Mouse (Mus musculus) CH12.LX (cell line): ENCODE results near the gene Rab11b. TPM values are rescaled to one million over a fixed set of nuclear protein-coding genes. Genes with fewer than 3 reads are reported as not detected.

Experiments used
- DNase-seq: peaks from one replicate; pipeline ENCODE4 v3.0.0-alpha.2; 2013; ENCODE audit errors: extremely low read depth
- H3K27ac ChIP-seq: 2 replicates; pipeline ENCODE4 v1.5.1; 2012; ENCODE audit warnings: low read depth, mild to moderate bottlenecking, control low read depth, moderate library complexity; ENCODE audit not compliant: insufficient read depth
- H3K27me3 ChIP-seq: replicated peaks from 2 replicates; pipeline ENCODE3; 2012; ENCODE audit warnings: inconsistent platforms
- H3K36me3 ChIP-seq, 2 experiments: replicated peaks in 1 of 2; 2 replicates each; pipeline versions ENCODE3 to v1.6.1; 2012; ENCODE audit warnings: inconsistent platforms in 1 of 2, low read length in 1 of 2, mild to moderate bottlenecking in 1 of 2, mixed read lengths in 1 of 2, moderate library complexity in 1 of 2; ENCODE audit not compliant: control insufficient read depth in 1 of 2, insufficient read depth in 1 of 2
- H3K4me1 ChIP-seq, 2 experiments: 2 replicates each; pipeline ENCODE4 v1.6.1; 2012; ENCODE audit warnings: inconsistent platforms in 1 of 2, moderate library complexity in 1 of 2; ENCODE audit not compliant: insufficient read depth in 2 of 2, control insufficient read depth in 1 of 2
- H3K4me2 ChIP-seq: 2 replicates; pipeline ENCODE4 v1.6.1; 2012; ENCODE audit warnings: low read depth, mild to moderate bottlenecking, control low read depth; ENCODE audit not compliant: poor library complexity, insufficient read depth, severe bottlenecking
- H3K4me3 ChIP-seq, 3 experiments: fragments of 150-350 bp in 1 of 3; sonication (generic) in 1 of 3; replicated peaks in 1 of 3; 2 replicates each; pipeline versions ENCODE3 to v1.5.1; 2011 to 2012; ENCODE audit warnings: low read depth in 2 of 3, low read length in 2 of 3, mild to moderate bottlenecking in 2 of 3, moderate library complexity in 2 of 3, control low read depth in 1 of 3, improper control_type of control experiment in 1 of 3, inconsistent platforms in 1 of 3, mixed read lengths in 1 of 3; ENCODE audit not compliant: poor library complexity in 1 of 3
- H3K79me2 ChIP-seq: replicated peaks from 2 replicates; pipeline ENCODE4 v1.6.1; 2012; ENCODE audit warnings: mild to moderate bottlenecking, moderate library complexity; ENCODE audit not compliant: control insufficient read depth, poor library complexity, insufficient read depth, severe bottlenecking; ENCODE audit errors: extremely low read depth
- H3K9ac ChIP-seq: 2 replicates; pipeline ENCODE4 v1.6.1; 2012; ENCODE audit warnings: low read depth, mild to moderate bottlenecking, control low read depth, moderate library complexity; ENCODE audit not compliant: insufficient read depth
- H3K9me3 ChIP-seq: replicated peaks from 2 replicates; pipeline ENCODE3; 2012; ENCODE audit warnings: low read length, inconsistent platforms, mixed read lengths
- BHLHE40 ChIP-seq: IDR thresholded peaks from 2 replicates; pipeline ENCODE4 v1.6.1; 2011; ENCODE audit warnings: mild to moderate bottlenecking, low read depth, low read length, improper control_type of control experiment
- CTCF ChIP-seq, 2 experiments: IDR thresholded peaks in 1 of 2; conservative IDR thresholded peaks in 1 of 2; 2 replicates each; pipeline ENCODE4 v1.5.1; 2011 to 2012; ENCODE audit warnings: low read depth in 2 of 2, low read length in 2 of 2, improper control_type of control experiment in 1 of 2, inconsistent platforms in 1 of 2, mild to moderate bottlenecking in 1 of 2, moderate library complexity in 1 of 2
- E2F4 ChIP-seq: IDR thresholded peaks from 2 replicates; pipeline ENCODE4 v1.6.1; 2011; ENCODE audit warnings: low read depth, low read length, improper control_type of control experiment; ENCODE audit not compliant: insufficient replicate concordance
- ELF1 ChIP-seq: IDR thresholded peaks from 2 replicates; pipeline ENCODE4 v1.6.1; 2014; ENCODE audit warnings: low read depth, mild to moderate bottlenecking, inconsistent platforms, low read length, improper control_type of control experiment
- HCFC1 ChIP-seq: IDR thresholded peaks from 2 replicates; pipeline ENCODE4 v1.6.1; 2012; ENCODE audit warnings: low read depth, mild to moderate bottlenecking, inconsistent platforms, low read length, improper control_type of control experiment
- IRF4 ChIP-seq: IDR thresholded peaks from 2 replicates; pipeline ENCODE4 v1.6.1; 2014; ENCODE audit warnings: low read depth, mild to moderate bottlenecking, inconsistent platforms, low read length, improper control_type of control experiment
- JUN ChIP-seq: IDR thresholded peaks from 2 replicates; pipeline ENCODE4 v1.6.1; 2011; ENCODE audit warnings: low read depth, mild to moderate bottlenecking, low read length, improper control_type of control experiment, moderate library complexity; ENCODE audit not compliant: insufficient read depth
- JUND ChIP-seq: conservative IDR thresholded peaks from 2 replicates; pipeline ENCODE4 v1.6.1; 2011; ENCODE audit warnings: low read depth, low read length, improper control_type of control experiment
- KAT2A ChIP-seq: IDR thresholded peaks from 2 replicates; pipeline ENCODE4 v1.6.1; 2012; ENCODE audit warnings: low read length, improper control_type of control experiment, inconsistent platforms; ENCODE audit not compliant: insufficient replicate concordance
- MAX ChIP-seq: IDR thresholded peaks from 2 replicates; pipeline ENCODE4 v1.6.1; 2011; ENCODE audit warnings: low read length, improper control_type of control experiment
- MEF2A ChIP-seq: IDR thresholded peaks from 2 replicates; pipeline ENCODE4 v1.6.1; 2014; ENCODE audit warnings: low read depth, mild to moderate bottlenecking, inconsistent platforms, low read length, improper control_type of control experiment, borderline replicate concordance
- MXI1 ChIP-seq: IDR thresholded peaks from 2 replicates; pipeline ENCODE4 v1.6.1; 2011; ENCODE audit warnings: mild to moderate bottlenecking, low read depth, low read length, improper control_type of control experiment
- MYC ChIP-seq: IDR thresholded peaks from 2 replicates; pipeline ENCODE4 v1.6.1; 2011; ENCODE audit warnings: low read depth, mild to moderate bottlenecking, improper control_type of control experiment, low read length
- NELFE ChIP-seq: IDR thresholded peaks from 2 replicates; pipeline ENCODE4 v1.6.1; 2011; ENCODE audit warnings: low read depth, low read length, improper control_type of control experiment
- PAX5 ChIP-seq: IDR thresholded peaks from 2 replicates; pipeline ENCODE4 v1.6.1; 2012; ENCODE audit warnings: low read length, inconsistent platforms, mixed read lengths
- POLR2AphosphoS2 ChIP-seq: IDR thresholded peaks from 2 replicates; pipeline ENCODE4 v1.6.1; 2011; ENCODE audit warnings: low read depth, low read length, improper control_type of control experiment
- RCOR1 ChIP-seq: conservative IDR thresholded peaks from 2 replicates; pipeline ENCODE4 v1.6.1; 2012; ENCODE audit warnings: low read depth, mild to moderate bottlenecking, inconsistent platforms, low read length, improper control_type of control experiment
- SIN3A ChIP-seq: IDR thresholded peaks from 2 replicates; pipeline ENCODE4 v1.6.1; 2012; ENCODE audit warnings: low read length, improper control_type of control experiment, inconsistent platforms
- TCF12 ChIP-seq: IDR thresholded peaks from 2 replicates; pipeline ENCODE4 v1.6.1; 2014; ENCODE audit warnings: low read depth, mild to moderate bottlenecking, inconsistent platforms, low read length, improper control_type of control experiment
- UBTF ChIP-seq: IDR thresholded peaks from 2 replicates; pipeline ENCODE4 v1.6.1; 2012; ENCODE audit warnings: low read depth, mild to moderate bottlenecking, inconsistent platforms, low read length, improper control_type of control experiment, moderate library complexity
- ZC3H11A ChIP-seq: IDR thresholded peaks from 2 replicates; pipeline ENCODE4 v1.6.1; 2012; ENCODE audit warnings: low read depth, mild to moderate bottlenecking, inconsistent platforms, low read length, improper control_type of control experiment
- ZKSCAN1 ChIP-seq: IDR thresholded peaks from 2 replicates; pipeline ENCODE4 v1.6.1; 2012; ENCODE audit warnings: low read depth, inconsistent platforms, low read length, improper control_type of control experiment, borderline replicate concordance
- ZNF384 ChIP-seq: IDR thresholded peaks from 2 replicates; pipeline ENCODE4 v1.6.1; 2012; ENCODE audit warnings: low read depth, low read length, improper control_type of control experiment, inconsistent platforms
- dilution Hi-C: fragments of 300-500 bp; cut with MboI; formaldehyde crosslinking; loops from 2 replicates; pipeline ENCODE4 v1.14.3; 2020; ENCODE audit warnings: low sequenced_read_pairs; ENCODE audit not compliant: extremely low pct_unique_long_range_greater_than_20kb, extremely low pct_ligation_motif_present
- in situ Hi-C: fragments of 300-500 bp; cut with MboI; formaldehyde crosslinking; loops from 3 replicates; pipeline ENCODE4 v1.14.3; 2019; ENCODE audit warnings: low sequenced_read_pairs, low pct_ligation_motif_present, low pct_unique_long_range_greater_than_20kb, mixed read lengths
- polyA plus RNA-seq: library from polyadenylated mRNA; unstranded; fragments of >175 nt; gene quantifications from 2 replicates; pipeline ENCODE4 v1.2.1, GENCODE M21; 2012; ENCODE audit warnings: low read depth; ENCODE audit not compliant: insufficient read length
- total RNA-seq, 2 experiments: library from RNA; depleted of rRNA; stranded (reverse); fragments of 300-350 nt in 1 of 2; fragments of >200 nt in 1 of 2; gene quantifications; 2 replicates each; pipeline ENCODE4 v1.2.3; 2012 to 2014

Gene Rab11b
- total and polyA plus RNA-seq, 3 experiments = 17.4 to 57.9 (median 32.7) TPM

DNA sequence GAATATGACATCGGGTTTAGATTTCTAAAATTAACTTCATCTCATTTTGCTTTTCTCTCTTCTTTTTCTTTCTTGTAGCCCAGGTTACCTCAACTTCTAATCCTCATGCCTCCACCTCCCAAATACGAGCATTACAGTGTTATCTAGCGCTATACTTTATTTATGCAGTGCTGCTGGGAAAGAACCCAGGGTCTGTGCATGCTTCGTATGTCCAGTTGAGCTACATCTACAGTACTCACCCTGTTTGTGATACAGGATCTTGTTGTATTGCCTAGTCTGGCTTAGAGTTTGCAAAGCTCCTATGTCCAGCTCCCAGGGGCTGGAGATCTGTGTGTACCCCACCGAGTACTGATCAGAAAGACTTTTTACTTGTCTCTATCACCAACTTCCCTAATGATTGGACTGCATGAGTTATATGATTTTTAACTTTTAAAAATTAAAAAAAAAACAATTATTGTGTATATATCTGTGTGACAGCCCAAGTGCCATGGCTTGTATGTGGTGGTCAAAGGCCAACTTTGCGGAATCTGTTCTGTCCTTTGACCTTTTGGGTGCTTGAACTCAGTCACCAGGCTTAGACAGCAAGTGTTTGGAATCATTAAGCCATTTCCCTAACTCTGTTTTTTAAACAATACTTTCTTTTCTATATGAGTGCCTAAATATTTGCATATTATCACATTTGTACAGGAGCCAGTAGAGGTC, 13.7 kb upstream of the Rab11b start:
- Histone ChIP-seq H3K9ac (no peak overlapping the region), H3K9me3 (no peaks in the 10 kb centered on the region), H3K4me3 (no peak overlapping the region), H3K36me3 (peaks cover 21 to 49% of the 10 kb centered on the region in 2 experiments), H3K27ac (no peak overlapping the region), H3K79me2 (no peaks in the 10 kb centered on the region), H3K4me1 (peaks cover 0 to 4% of the 10 kb centered on the region in 2 experiments; a peak in 1 of 4 replicates), H3K27me3 (no peaks in the 10 kb centered on the region), H3K4me2 (no peak overlapping the region)
- in situ Hi-C loops = no loop called here
- DNase-seq = no peak
- TF ChIP-seq ZKSCAN1 (no peak), JUN (no peak), POLR2AphosphoS2 (no peak), MYC (no peak), MAX (no peak), RCOR1 (no peak), NELFE (no peak), TCF12 (no peak), KAT2A (no peak), SIN3A (no peak), E2F4 (no peak), JUND (no peak), BHLHE40 (no peak), MEF2A (no peak), PAX5 (no peak), ZC3H11A (no peak)
- dilution Hi-C loops = no loop called here

DNA sequence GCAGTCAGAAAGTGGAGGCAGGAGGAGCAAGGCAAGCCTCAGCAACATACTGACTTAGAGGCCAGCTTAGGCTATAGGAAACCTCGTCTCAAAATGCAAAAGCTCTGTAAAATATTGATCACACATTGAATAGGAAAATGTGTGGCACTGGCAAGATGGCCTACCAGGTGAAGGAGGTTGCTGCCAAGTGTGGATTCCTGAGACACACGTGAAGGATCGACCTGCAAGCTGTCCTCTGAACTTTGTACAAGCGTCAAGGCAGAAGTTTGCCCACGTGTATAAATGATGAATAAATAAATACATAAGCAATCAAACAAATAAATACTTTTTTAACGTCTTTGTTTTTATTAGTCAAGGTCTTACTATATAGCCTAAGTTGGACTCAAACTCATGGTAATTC, 13.1 kb upstream of the Rab11b start:
- dilution Hi-C loops = no loop called here
- Histone ChIP-seq H3K36me3 (peaks cover 19 to 43% of the 10 kb centered on the region in 2 experiments), H3K4me1 (no peaks in the 10 kb centered on the region), H3K9me3 (no peaks in the 10 kb centered on the region), H3K79me2 (no peaks in the 10 kb centered on the region), H3K4me3 (no peak overlapping the region), H3K9ac (no peak overlapping the region)
- TF ChIP-seq E2F4 (no peak), UBTF (no peak), RCOR1 (no peak), ZNF384 (no peak), MXI1 (no peak), MAX (no peak), ELF1 (no peak), HCFC1 (no peak), ZKSCAN1 (no peak), CTCF (conservative IDR thresholded peaks at IDR 0.05 in 1 of 2, IDR thresholded peaks at IDR 0.05 in 1 of 2; ENCODE audit: low read depth in 2 of 2, low read length in 2 of 2) (no peak), IRF4 (no peak), MYC (no peak), MEF2A (no peak)
- TF ChIP-seq, all 38 proteins: peak for 0
- Histone ChIP-seq H3K4me2 (no peak overlapping the region), H3K27ac (no peak overlapping the region), H3K27me3 (no peaks in the 10 kb centered on the region)
- no peak for DNase-seq
- in situ Hi-C loops = no loop called here
